Comparison of ENCODE assay signal across 9 mouse cellular contexts in genomic region chr1:137902859-137903258, GRCm38 (mm10).
DNase-seq lines count a peak whose midpoint lies in the region; ATAC-seq and TF ChIP-seq lines count a peak whose summit lies in the region.
"Had no signal": no experiment of that assay in that cellular context is flagged by ENCODE, and none has a peak within 500 bp of the region (broad histone marks: within the 10 kb centered on the region; RNA-seq: fewer than 3 reads in every experiment).

No protein-coding gene starts in this region.

- no peak overlapping the region for H3K9ac ChIP-seq in intestine, embryonic 14.5 days (ENCODE audit: low read length)
- H3K9ac ChIP-seq in intestine, embryonic 15.5 days = no peak overlapping the region
- peak overlapping the region; percentile 82 for H3K9ac ChIP-seq in forebrain, embryonic 13.5 days
- peak overlapping the region; percentile 65 for H3K9ac ChIP-seq in midbrain, embryonic 13.5 days (replicated peaks)

- TF ChIP-seq POLR2A in brain, embryonic 14.5 days (IDR thresholded peaks at IDR 0.05; ENCODE audit: borderline replicate concordance, extremely low read depth, insufficient read depth, insufficient read length, poor library complexity, severe bottlenecking) = no peak

- WGBS in intestine, embryonic 14.5 days = 56% methylated on average over 6 of the region's 6 CpGs
- 57% methylated on average over 6 of the region's 6 CpGs for WGBS in intestine, embryonic 15.5 days
- WGBS in forebrain, embryonic 13.5 days = 16% methylated on average over 6 of the region's 6 CpGs
- 24% methylated on average over 6 of the region's 6 CpGs for WGBS in midbrain, embryonic 13.5 days

- ATAC-seq in intestine, embryonic 14.5 days (replicated peaks; ENCODE audit: low FRiP score, low TSS enrichment, low read depth) = no peak
- ATAC-seq in intestine, embryonic 15.5 days = no peak
- no peak for ATAC-seq in forebrain, embryonic 13.5 days
- no peak for ATAC-seq in midbrain, embryonic 13.5 days

- no peaks in the 10 kb centered on the region for H3K27me3 ChIP-seq in intestine, embryonic 14.5 days (replicated peaks; ENCODE audit: control insufficient read depth, insufficient read depth, low read length)
- H3K27me3 ChIP-seq in intestine, embryonic 15.5 days (replicated peaks) = no peaks in the 10 kb centered on the region
- no peaks in the 10 kb centered on the region for H3K27me3 ChIP-seq in forebrain, embryonic 13.5 days
- no peaks in the 10 kb centered on the region for H3K27me3 ChIP-seq in midbrain, embryonic 13.5 days

- peaks cover 8% of the 10 kb centered on the region; the same call in 1 of the 2 replicates for H3K36me3 ChIP-seq in intestine, embryonic 14.5 days (ENCODE audit: control insufficient read depth, insufficient read depth, low read length)
- no peaks in the 10 kb centered on the region for H3K36me3 ChIP-seq in intestine, embryonic 15.5 days
- no peaks in the 10 kb centered on the region for H3K36me3 ChIP-seq in forebrain, embryonic 13.5 days (ENCODE audit: poor library complexity, severe bottlenecking)
- H3K36me3 ChIP-seq in midbrain, embryonic 13.5 days = no peaks in the 10 kb centered on the region

- H3K4me3 ChIP-seq in intestine, embryonic 14.5 days (ENCODE audit: low read depth, low read length) = no peak overlapping the region
- no peak overlapping the region for H3K4me3 ChIP-seq in intestine, embryonic 15.5 days (replicated peaks)
- peak overlapping the region; percentile 66 for H3K4me3 ChIP-seq in forebrain, embryonic 13.5 days
- H3K4me3 ChIP-seq in midbrain, embryonic 13.5 days (replicated peaks) = peak overlapping the region; percentile 74
- H3K4me3 ChIP-seq: myocyte had no signal

- peak overlapping the region; percentile 56 for H3K4me2 ChIP-seq in intestine, embryonic 14.5 days (ENCODE audit: low read length)
- H3K4me2 ChIP-seq in intestine, embryonic 15.5 days (replicated peaks) = no peak overlapping the region
- H3K4me2 ChIP-seq in forebrain, embryonic 13.5 days = peak overlapping the region; percentile 71
- H3K4me2 ChIP-seq in midbrain, embryonic 13.5 days (replicated peaks) = peak overlapping the region; percentile 71

- H3K27ac ChIP-seq in intestine, embryonic 14.5 days (ENCODE audit: low read depth) = no peak overlapping the region
- no peak overlapping the region for H3K27ac ChIP-seq in intestine, embryonic 15.5 days
- peak overlapping the region; percentile 81 for H3K27ac ChIP-seq in forebrain, embryonic 13.5 days
- peak overlapping the region; percentile 77 for H3K27ac ChIP-seq in midbrain, embryonic 13.5 days

- peaks cover 25% of the 10 kb centered on the region for H3K4me1 ChIP-seq in intestine, embryonic 14.5 days (replicated peaks; ENCODE audit: control insufficient read depth, insufficient read depth, low read length)
- peaks cover 4% of the 10 kb centered on the region; the same call in 1 of the 2 replicates for H3K4me1 ChIP-seq in intestine, embryonic 15.5 days (replicated peaks)
- H3K4me1 ChIP-seq in forebrain, embryonic 13.5 days = peaks cover 49% of the 10 kb centered on the region
- peaks cover 49% of the 10 kb centered on the region for H3K4me1 ChIP-seq in midbrain, embryonic 13.5 days (replicated peaks)

- H3K9me3 ChIP-seq in intestine, embryonic 14.5 days (ENCODE audit: control insufficient read depth, low read length) = no peaks in the 10 kb centered on the region
- H3K9me3 ChIP-seq in intestine, embryonic 15.5 days = no peaks in the 10 kb centered on the region
- H3K9me3 ChIP-seq in forebrain, embryonic 13.5 days (replicated peaks) = no peaks in the 10 kb centered on the region
- H3K9me3 ChIP-seq in midbrain, embryonic 13.5 days = no peaks in the 10 kb centered on the region

- TF ChIP-seq CTCF in brain, embryonic 14.5 days (IDR thresholded peaks at IDR 0.05; ENCODE audit: borderline replicate concordance, extremely low read depth, insufficient read depth, insufficient read length) = no peak

- DNase-seq in intestine, embryonic 14.5 days (ENCODE audit: low spot score) = no peak
- peak; percentile 60 for DNase-seq in brain, embryonic 14.5 days (ENCODE audit: low read depth)
- no peak for DNase-seq in spleen, postnatal 4 days (ENCODE audit: low spot score in 2 of 2)
- no peak for DNase-seq in spleen, adult 12 weeks (ENCODE audit: low spot score)
- no peak for DNase-seq in cerebellum, adult 9-11 months

Comparison
In these comparisons a context has a peak if more than half of its experiments do, and no peak if none do; other contexts are left out.
1. H3K27ac ChIP-seq: peak in forebrain, embryonic 13.5 days (single experiment) and midbrain, embryonic 13.5 days (single experiment); none in intestine, embryonic 14.5 days (single experiment) and intestine, embryonic 15.5 days (single experiment).
2. H3K4me3 ChIP-seq: peak in forebrain, embryonic 13.5 days (single experiment) and midbrain, embryonic 13.5 days (single experiment); none in intestine, embryonic 14.5 days (single experiment) and intestine, embryonic 15.5 days (single experiment).
3. H3K9ac ChIP-seq: peak in forebrain, embryonic 13.5 days (single experiment) and midbrain, embryonic 13.5 days (single experiment); none in intestine, embryonic 14.5 days (single experiment) and intestine, embryonic 15.5 days (single experiment).